Mouse (Mus musculus) neural tube, embryonic 14.5 days (tissue): ENCODE measurements at regions not wholly inside any gene's neighbourhood (a gene's known extent, or its start where the extent isn't known, plus 50 kb on each side); places are given as distances from the start of the nearest gene placed in this dataset.

ENCODE experiments used
- ATAC-seq: fragments of 200-750 bp; cut with Nextera tagmentation; 2 replicates; pipeline ENCODE4 v1.8.0; 2017; ENCODE audit warnings: low read depth, mild to moderate bottlenecking, moderate TSS enrichment, moderate library complexity
- H3K27ac ChIP-seq: fragments of 300-500 bp; sonication (generic); 2 replicates; pipeline ENCODE4 v1.5.1; 2014; ENCODE audit warnings: low read depth, mild to moderate bottlenecking, control low read depth, low read length, moderate library complexity, mixed read lengths
- H3K27me3 ChIP-seq: fragments of 300-500 bp; sonication (generic); 2 replicates; pipeline ENCODE4 v1.6.1; 2014; ENCODE audit warnings: low read length; ENCODE audit not compliant: control insufficient read depth, insufficient read depth
- H3K36me3 ChIP-seq: fragments of 300-500 bp; sonication (generic); 2 replicates; pipeline ENCODE4 v1.6.1; 2014; ENCODE audit warnings: low read length, mixed read lengths; ENCODE audit not compliant: control insufficient read depth, insufficient read depth
- H3K4me1 ChIP-seq: fragments of 300-500 bp; sonication (generic); 2 replicates; pipeline ENCODE4 v1.6.1; 2014; ENCODE audit warnings: low read length; ENCODE audit not compliant: control insufficient read depth, insufficient read depth
- H3K4me2 ChIP-seq: fragments of 300-500 bp; sonication (generic); 2 replicates; pipeline ENCODE4 v1.6.1; 2014; ENCODE audit warnings: mild to moderate bottlenecking, low read depth, low read length, control low read depth
- H3K4me3 ChIP-seq: fragments of 300-500 bp; sonication (generic); 2 replicates; pipeline ENCODE4 v1.5.1; 2014; ENCODE audit warnings: low read depth, low read length, control low read depth, mixed read lengths
- H3K9ac ChIP-seq: fragments of 300-500 bp; sonication (generic); replicated peaks from 2 replicates; pipeline ENCODE4 v1.6.1; 2014; ENCODE audit warnings: low read depth, mild to moderate bottlenecking, control low read depth, low read length, mixed read lengths
- H3K9me3 ChIP-seq: fragments of 300-500 bp; sonication (generic); 2 replicates; pipeline ENCODE4 v1.6.1; 2016; ENCODE audit warnings: low read length; ENCODE audit not compliant: control insufficient read depth
- WGBS: fragments of 180-500 bp; shearing (Covaris S2); extraction: QIAGEN DNeasy Blood & Tissue Kit; methylation state at CpG from one replicate; pipeline ENCODE4 v1.1.7; 2014; 5-methylcytosine and 5-hydroxymethylcytosine counted together

DNA sequence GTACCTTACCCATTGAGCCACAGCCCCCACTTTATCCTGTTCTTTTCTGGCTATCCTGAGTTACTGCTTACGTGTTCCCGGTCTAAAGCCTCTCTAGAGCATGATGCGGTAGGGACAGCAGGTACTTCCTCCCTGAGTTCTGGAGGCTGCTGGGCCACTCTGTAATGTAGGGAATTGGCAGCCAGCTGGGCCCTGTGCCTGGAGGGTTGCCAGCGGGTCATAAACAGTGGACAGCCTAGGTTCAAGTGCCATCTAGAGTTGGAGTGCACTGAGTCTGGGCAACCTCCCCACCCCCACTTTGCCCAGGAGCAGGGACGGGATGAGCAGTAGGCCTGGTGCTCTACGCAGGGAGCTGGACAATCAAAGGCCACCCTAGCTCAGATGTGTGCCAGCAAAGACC is 81.5 kb upstream of the Podxl start:
- H3K36me3 ChIP-seq, result no peaks in the 10 kb centered on the region
- no peak overlapping the region for H3K4me2 ChIP-seq
- H3K9me3 ChIP-seq, result no peaks in the 10 kb centered on the region
- no peaks in the 10 kb centered on the region for H3K27me3 ChIP-seq
- H3K27ac ChIP-seq, result no peak overlapping the region
- no peak overlapping the region for H3K9ac ChIP-seq
- ATAC-seq, result no peak
- no peaks in the 10 kb centered on the region for H3K4me1 ChIP-seq
- H3K4me3 ChIP-seq, result no peak overlapping the region
- 91% methylated on average over 6 of the region's 6 CpGs for WGBS

- Histone ChIP-seq H3K4me3 (no peak overlapping the region), H3K9ac (no peak overlapping the region), H3K36me3 (no peaks in the 10 kb centered on the region), H3K4me2 (no peak overlapping the region), H3K27ac (no peak overlapping the region), H3K27me3 (no peaks in the 10 kb centered on the region), H3K9me3 (no peaks in the 10 kb centered on the region), H3K4me1 (no peaks in the 10 kb centered on the region)
- no peak for ATAC-seq
- 70% methylated on average over 5 of the region's 5 CpGs for WGBS
Measured at GRCm38 (mm10) chr6:31644504-31644903, 80.7 kb upstream of the Podxl start.

DNA sequence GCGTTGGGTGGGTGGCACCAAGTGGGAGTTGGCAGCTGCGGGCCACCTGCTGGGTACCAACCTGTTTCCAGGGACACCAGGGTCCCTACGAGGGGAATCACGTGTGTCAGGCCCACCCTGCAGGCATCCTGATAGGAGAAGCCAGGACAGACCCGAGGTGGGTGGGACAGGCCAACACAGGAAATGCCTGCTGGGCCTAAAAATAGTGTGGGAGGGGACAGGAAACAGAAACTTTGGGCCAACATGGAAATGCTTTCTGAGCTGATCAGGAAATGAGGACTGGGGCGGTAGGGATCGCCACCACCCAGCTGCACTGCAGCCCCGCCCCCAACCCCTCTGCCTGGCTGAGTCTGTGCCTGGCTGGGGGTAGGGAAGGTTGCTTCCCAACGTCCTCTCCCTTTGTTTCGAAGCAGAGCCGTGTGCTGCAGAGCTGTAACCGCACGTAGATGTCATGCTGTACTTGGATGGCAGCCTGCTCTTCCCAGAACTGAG is 78.7 kb upstream of the Podxl start:
- Histone ChIP-seq H3K9me3 (no peaks in the 10 kb centered on the region), H3K4me3 (no peak overlapping the region), H3K27ac (no peak overlapping the region), H3K4me2 (no peak overlapping the region), H3K36me3 (no peaks in the 10 kb centered on the region), H3K27me3 (no peaks in the 10 kb centered on the region), H3K9ac (no peak overlapping the region), H3K4me1 (no peaks in the 10 kb centered on the region)
- no peak for ATAC-seq
- WGBS, result 31% methylated on average over 13 of the region's 13 CpGs

DNA sequence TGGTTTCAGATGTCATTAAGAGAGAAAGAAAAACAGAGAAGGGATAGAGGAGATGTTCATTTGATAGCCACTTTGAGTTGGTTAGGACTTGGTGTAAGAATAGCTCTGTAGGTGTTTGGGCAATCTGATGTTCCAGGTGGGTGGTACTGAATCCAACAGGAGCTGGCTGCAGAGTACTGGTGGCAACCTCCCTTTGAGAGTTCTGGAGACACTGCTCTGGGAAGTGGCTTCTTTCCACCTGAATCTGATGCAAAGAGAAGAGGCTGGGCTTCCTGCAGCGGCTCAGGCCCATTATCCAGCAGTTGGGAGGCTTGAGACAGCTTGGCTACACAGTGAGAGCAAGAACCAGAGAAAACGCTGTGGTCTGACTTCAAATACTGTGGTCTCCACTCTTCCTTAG is 77.0 kb upstream of the Podxl start:
- H3K36me3 ChIP-seq, result no peaks in the 10 kb centered on the region
- ATAC-seq, result no peak
- no peak overlapping the region for H3K4me2 ChIP-seq
- H3K27ac ChIP-seq, result no peak overlapping the region
- no peak overlapping the region for H3K9ac ChIP-seq
- no peak overlapping the region for H3K4me3 ChIP-seq
- H3K9me3 ChIP-seq, result no peaks in the 10 kb centered on the region
- 65% methylated on average over 2 of the region's 2 CpGs for whole genome bisulfite sequencing
- H3K27me3 ChIP-seq, result no peaks in the 10 kb centered on the region
- no peaks in the 10 kb centered on the region for H3K4me1 ChIP-seq

- H3K9me3 ChIP-seq, result no peaks in the 10 kb centered on the region
- H3K4me3 ChIP-seq, result no peak overlapping the region
- H3K27ac ChIP-seq, result no peak overlapping the region
- no peaks in the 10 kb centered on the region for H3K4me1 ChIP-seq
- no peak overlapping the region for H3K9ac ChIP-seq
- ATAC-seq, result peak; percentile 72
- WGBS, result 21% methylated on average over 2 of the region's 2 CpGs
- no peak overlapping the region for H3K4me2 ChIP-seq
- no peaks in the 10 kb centered on the region for H3K27me3 ChIP-seq
- no peaks in the 10 kb centered on the region for H3K36me3 ChIP-seq
Measured at GRCm38 (mm10) chr6:31639460-31639859, 75.7 kb upstream of the Podxl start.

GRCm38 (mm10) chr6:31638434-31639220 is 74.8 kb upstream of the Podxl start:
- Histone ChIP-seq H3K27me3 (no peaks in the 10 kb centered on the region), H3K27ac (no peak overlapping the region), H3K4me1 (no peaks in the 10 kb centered on the region), H3K9ac (no peak overlapping the region), H3K36me3 (no peaks in the 10 kb centered on the region), H3K4me3 (no peak overlapping the region), H3K9me3 (no peaks in the 10 kb centered on the region), H3K4me2 (no peak overlapping the region)
- 43% methylated on average over 13 of the region's 13 CpGs for WGBS
- peak; percentile 3; the same call in 1 of the 2 replicates for ATAC-seq

GRCm38 (mm10) chr6:31637371-31638052 is 73.7 kb upstream of the Podxl start:
- no peak overlapping the region for H3K4me2 ChIP-seq
- no peaks in the 10 kb centered on the region for H3K4me1 ChIP-seq
- no peaks in the 10 kb centered on the region for H3K27me3 ChIP-seq
- no peak overlapping the region for H3K9ac ChIP-seq
- no peaks in the 10 kb centered on the region for H3K9me3 ChIP-seq
- no peak overlapping the region for H3K27ac ChIP-seq
- no peak for ATAC-seq
- H3K36me3 ChIP-seq, result no peaks in the 10 kb centered on the region
- 20% methylated on average over 16 of the region's 16 CpGs for WGBS
- H3K4me3 ChIP-seq, result no peak overlapping the region

DNA sequence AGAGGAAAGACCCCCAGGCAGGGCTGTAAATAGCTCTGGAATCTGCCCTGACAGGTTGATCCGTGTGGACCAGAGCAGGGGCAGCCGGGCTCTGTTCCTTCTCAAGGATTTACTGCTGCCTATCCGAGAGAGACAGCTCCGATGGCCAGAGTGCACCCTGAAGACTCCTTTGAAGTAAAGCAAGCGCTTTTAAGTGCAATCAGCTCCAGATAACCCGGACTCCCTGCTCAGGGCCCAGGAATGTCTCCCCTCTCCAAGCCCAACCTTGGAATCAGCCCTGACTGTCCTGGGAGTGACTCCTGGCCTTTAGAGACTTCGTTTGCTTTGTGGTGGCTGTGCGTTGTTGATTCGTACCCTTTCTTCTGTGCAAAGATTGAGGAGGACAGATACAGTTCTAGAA is 73.2 kb upstream of the Podxl start:
- H3K27me3 ChIP-seq, result no peaks in the 10 kb centered on the region
- no peaks in the 10 kb centered on the region for H3K36me3 ChIP-seq
- no peak for ATAC-seq
- H3K9me3 ChIP-seq, result no peaks in the 10 kb centered on the region
- 14% methylated on average over 9 of the region's 9 CpGs for WGBS
- H3K27ac ChIP-seq, result no peak overlapping the region
- H3K4me3 ChIP-seq, result no peak overlapping the region
- H3K4me2 ChIP-seq, result no peak overlapping the region
- H3K4me1 ChIP-seq, result no peaks in the 10 kb centered on the region
- H3K9ac ChIP-seq, result no peak overlapping the region

DNA sequence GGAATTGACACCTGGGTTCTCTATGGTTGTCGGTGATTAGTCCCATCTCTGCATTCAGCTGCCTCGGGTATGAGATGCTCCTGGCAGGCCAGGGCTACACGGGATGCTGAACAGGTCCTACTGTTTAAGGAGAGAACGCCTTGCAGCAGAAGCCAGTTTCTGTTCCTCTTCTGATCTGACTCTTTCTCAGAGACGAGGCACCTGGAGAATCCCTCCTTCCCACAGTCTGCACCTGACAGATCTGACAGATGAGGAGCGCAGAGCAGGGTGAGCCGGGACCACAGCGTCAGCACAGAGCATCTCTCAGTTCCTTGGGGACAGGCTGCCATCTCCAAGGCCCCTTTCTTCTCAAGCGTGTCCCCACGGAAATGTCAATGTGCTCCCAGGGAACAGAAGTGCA is 68.7 kb upstream of the Podxl start:
- 89% methylated on average over 10 of the region's 10 CpGs for WGBS
- no peaks in the 10 kb centered on the region for H3K9me3 ChIP-seq

More for the DNA sequence above, 68.7 kb upstream of the Podxl start:
- Histone ChIP-seq H3K4me1 (no peaks in the 10 kb centered on the region), H3K9ac (no peak overlapping the region), H3K27me3 (no peaks in the 10 kb centered on the region), H3K36me3 (no peaks in the 10 kb centered on the region), H3K4me2 (no peak overlapping the region), H3K4me3 (no peak overlapping the region), H3K27ac (no peak overlapping the region)
- ATAC-seq, result no peak
